Mouse (Mus musculus) urinary bladder, postnatal 4 days (tissue): Measurements from ENCODE around the gene Mbnl2.

Experiments
- DNase-seq, 2 experiments: peaks; one replicate each; pipeline ENCODE4 v3.0.0; 2021 to 2022; ENCODE audit warnings: low spot score in 2 of 2

Gene Mbnl2

DNA sequence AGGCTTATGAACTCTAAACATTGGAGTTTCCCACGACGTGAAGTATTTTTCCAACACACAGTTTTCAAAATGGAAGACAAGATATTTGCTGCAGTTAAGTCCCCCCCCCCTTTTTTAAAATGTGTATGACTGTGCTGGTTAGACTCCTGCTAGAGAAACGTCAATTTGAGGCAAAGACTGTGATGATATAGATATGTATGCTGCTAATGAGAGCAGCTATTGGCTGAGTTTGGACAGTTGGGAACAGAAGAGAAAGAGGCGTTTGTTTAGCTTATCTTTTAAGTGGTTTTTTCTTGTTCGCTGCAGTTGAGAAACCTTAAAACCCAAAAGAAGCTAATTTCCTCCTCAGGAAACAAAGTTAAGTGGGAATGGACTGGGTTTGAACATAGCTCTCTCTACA, 106.7 kb downstream of the Mbnl2 start:
- DNase-seq = no peak

DNA sequence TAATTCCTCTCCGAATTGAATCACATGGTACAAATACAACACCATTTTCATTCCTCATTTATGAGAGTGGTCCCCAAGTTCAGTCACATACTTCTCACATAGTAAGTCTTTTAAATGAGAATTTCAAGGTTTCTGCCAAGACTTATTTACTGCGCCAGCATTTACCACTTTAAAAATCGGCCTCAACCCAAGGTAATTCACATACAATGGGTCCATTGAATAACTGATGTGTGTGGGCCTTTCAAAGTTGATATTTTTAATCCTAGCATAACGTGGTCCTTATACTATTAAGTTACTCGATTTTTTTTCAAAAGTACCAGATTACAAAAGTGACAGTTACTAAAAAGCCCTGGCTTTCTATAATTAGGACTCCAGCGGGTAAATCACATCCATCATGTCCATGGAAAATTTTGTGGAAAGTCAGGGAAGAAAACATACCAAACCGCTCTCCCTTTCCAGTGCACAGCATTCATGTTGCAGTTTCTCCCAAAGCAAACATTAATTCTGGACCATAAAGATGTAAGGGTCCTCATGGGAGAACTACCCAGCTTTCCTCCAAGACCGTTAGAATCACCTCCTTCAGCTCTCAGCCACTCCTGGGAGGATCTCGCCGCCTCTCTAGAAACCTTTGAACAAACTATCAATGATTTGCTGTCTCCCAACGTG, 107.8 kb downstream of the Mbnl2 start:
- DNase-seq = no peak

DNA sequence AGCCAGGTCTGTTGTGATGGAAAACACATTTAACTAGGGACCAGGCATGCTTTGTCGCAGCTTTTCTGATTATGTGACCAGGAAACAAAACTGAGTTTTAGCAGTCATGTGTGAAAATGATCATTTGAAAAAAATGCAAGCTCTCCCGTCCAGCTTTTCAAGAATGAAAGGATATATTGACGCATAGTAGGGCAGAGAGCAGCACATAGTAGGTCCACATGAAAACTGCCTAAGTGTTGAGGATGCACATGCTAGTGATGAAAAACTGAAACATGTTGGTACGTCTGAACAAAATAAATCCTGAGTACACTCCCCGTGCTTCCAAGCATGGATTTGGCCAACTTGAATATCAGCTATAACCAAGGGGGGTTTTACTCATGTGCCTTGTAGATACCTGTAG, 109.1 kb downstream of the Mbnl2 start:
- no peak for DNase-seq

DNA sequence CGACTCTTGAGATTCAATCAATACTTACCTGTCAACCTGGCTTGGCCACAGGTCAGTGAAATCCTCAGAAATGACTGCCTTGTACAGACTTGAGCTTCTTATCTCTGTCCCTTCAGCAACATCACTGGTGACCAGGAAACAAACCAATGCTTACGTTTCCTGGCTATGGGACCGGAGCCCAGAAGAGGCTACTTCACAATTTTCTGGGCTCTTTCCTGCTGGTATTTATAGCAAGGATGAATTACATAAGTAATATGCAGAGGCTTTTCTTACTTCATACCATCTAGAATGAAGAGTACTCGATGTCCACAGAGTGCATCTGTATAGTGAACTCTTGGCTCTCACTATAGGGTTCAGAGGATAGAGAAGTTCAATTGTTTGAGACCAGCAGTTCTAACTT, 111.8 kb downstream of the Mbnl2 start:
- no peak for DNase-seq

DNA sequence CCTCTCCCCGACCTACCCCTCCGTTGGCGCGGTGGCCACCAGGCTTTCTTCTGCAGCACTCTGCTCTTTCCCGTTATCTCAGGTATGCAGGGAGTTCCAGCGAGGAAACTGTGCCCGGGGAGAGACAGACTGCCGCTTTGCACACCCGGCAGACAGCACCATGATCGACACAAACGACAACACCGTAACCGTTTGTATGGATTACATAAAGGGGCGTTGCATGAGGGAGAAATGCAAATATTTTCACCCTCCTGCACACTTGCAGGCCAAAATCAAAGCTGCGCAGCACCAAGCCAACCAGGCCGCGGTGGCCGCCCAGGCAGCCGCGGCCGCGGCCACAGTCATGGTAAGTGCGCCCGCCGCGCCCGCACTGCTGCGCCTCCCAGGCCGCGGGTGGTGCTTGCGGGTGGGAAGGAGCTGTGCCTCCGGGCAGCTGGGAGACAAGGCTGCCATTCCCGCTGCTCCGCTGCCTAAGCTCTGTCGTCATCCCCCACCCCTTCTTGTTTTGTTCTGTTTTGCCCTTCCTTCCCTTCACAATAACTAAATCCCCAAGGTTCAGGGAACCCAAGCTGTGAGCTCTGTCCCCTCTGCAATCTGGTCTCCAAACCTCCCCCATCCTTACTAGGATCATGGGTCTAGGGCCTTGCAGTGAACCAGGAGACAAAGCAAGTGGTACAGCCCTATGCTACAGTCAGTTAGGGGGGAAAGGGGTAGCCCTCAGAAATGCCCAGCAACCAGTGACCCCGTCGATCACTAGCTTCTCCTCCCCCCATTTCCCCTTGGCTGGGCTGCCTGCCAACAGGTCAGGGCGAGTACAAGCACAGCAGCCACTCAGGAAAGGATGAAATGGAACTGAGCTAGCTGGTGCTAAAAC, 113.6 kb downstream of the Mbnl2 start:
- no peak for DNase-seq

DNA sequence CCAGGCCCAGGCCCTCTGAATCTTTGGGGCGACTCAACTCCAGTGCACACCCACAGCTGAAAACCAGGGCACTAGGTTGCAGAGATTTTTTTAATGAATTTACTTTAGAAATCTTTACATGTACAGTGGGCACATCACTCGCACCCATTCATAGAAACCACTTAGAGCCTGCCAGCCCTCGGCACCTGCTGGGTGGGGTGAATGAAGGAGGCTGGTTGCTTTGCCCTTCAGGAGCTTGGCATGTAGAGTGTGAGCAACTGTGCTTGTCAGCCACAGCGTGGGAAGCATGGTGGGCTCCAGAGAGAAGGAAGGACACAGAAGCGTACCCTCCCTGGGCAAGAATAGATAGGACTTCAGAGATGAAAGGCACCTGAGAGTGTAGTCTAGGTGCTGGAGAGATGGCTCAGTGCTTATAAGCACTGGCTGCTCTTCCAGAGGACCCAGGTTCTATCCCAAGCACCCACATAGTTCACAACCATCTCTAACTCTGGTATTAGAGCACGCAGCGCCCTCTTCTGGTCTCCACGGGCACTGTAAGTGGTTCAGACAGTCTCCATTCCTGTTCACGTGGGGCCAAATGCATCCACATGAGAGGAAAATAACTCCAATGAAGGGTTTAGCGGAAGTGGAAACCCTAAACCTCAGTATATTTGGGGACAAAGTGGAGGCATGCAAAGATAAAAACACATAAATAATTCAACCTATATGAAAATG, 114.9 kb downstream of the Mbnl2 start:
- no peak for DNase-seq

DNA sequence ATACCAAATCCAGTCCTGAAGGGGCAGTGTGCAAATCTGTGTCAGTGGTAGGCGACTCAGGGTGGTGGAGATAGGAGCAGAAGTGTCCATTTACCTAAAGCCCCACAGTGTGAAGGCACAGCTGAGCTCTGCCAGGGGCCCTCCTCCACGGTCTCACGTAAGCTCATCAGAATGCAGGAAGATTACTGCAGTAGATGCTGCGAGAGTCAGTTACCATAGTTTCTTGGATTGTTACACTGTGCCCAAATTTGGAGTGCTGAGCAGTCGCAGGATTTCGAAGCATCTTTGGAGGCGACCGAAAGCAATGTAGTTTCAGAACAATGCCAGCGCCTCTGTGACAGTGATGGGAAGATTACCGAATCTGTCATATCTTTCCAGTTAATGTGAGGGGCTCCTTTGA, 116.2 kb downstream of the Mbnl2 start:
- no peak for DNase-seq

DNA sequence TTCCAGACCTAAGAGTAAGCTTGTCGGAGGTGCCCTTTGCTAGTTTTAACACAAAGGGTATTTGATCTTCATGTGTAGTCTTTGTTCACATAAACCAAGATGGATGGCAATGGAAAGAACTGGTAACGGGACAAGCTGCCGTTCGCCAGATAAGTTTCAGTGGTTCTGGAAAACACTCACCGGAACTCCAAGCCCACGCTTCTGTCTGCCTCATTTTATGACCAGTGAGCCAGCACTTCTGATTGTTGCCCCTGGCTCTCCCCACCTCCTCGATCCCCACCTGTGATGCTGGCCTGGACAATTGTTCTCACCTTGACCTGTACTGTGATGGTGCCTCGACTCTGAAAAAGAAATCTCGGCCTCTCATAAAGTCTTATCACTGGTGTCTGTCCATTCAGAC, 117.0 kb downstream of the Mbnl2 start:
- DNase-seq = no peak

DNA sequence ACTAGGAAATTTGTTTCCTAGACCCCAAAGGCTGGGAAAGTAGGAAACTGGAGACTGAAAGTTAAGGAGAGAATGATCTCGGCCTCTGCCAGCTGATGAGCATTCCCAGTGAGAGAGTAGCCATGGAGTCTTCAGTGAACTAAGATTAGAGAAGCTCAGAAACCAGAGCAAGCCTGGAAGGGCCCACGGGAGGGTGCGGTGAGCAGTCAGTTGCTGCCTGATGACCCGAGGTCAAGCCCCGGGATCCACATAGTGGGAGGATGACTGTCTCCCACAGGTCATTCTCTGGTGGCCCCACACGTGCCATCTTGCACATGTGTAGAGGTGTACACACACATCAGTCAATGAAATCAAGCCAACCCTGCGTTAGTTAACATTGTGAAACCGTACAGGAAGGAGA, 118.0 kb downstream of the Mbnl2 start:
- DNase-seq = no peak

DNA sequence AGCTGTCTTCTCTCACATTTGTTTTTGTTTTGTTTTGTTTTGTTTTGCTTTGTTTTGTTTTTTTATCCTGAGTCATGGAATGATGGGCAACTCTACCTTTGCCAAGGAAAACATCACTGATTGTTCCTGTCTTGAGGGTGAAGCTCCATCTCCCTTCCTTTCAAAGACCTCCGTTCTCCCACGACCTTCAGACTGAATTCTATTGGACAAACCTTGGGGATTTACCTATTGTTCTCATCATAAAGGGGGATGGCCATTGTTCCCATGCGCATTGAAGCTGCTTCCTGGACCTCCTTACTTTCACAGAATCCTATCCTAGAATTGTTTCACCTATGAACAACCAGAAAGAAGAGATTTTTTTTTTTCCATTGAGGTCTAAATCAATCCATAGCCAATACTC, 118.7 kb downstream of the Mbnl2 start:
- no peak for DNase-seq

DNA sequence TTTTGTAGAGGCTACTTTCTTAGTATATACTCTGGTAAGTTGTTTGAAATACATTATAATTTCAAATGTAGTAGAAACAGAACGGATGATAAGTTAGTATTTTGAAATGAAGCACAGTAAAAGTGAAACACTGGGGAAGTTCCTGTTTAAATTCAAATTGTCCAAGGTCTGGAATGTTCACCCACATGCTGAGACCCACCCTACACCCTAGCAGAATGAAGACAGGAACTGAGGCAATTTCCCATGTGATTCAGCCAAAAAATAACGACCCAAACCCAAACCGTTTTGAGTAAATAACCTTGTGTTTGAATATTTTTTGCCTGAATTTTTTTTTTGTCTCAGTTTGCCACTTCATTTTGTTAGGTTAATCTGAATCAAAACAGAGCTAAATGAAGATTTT, 119.4 kb downstream of the Mbnl2 start:
- DNase-seq = no peak

DNA sequence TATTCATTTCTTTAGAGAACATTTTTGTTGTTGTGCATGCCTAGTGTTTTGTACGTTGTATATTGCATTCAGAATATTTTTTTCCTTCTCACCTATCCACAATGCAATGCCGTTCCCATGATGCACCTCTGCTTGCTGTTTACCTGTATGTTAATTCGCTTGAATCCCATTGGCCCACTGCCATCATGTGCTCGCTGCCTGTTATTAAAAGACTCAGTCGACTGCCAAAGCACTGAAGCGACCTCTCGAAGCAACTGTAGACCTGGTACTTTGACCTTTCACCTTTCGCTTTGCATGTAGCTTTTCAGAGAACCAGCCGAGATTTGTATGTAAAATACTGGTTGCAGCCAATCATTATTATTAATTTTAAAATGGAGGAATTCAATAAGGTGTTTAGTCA, 120.0 kb downstream of the Mbnl2 start:
- no peak for DNase-seq

DNA sequence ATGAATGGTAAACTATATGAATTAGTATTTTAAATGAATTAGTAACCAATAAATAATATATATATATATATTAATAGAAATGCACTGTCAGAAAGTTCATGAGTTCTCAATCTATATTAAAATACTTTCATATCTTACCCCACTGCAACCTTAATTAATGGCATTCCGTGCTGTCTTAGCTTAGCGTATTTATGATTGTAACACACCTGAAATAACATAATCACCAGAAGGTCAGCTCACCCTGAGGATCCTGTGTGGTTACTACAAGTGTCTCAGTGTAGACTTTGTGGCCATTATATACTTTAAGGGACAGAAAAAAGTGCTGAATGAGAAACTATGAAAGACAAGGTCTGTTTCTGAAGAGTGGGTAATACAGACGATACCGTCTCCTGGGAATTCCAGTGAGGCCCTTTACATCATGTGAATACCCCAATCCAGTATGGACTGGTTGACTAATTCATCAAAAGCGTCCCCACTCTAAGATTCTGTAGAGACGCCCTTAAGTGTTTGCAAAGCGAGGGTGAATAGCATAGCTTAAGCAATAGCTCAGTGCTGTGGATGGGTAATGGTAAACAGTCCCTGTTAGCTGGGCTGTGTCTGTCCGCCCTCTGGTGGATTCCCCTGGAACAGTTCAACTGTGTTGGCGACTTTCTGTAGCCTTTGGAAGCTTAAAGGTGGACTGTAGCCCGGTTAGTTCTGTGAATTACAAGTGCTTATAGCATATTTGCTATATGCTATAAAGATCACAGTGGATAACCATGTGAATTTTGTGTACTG, 122.6 kb downstream of the Mbnl2 start:
- DNase-seq = peak; percentile 51 to 76

DNA sequence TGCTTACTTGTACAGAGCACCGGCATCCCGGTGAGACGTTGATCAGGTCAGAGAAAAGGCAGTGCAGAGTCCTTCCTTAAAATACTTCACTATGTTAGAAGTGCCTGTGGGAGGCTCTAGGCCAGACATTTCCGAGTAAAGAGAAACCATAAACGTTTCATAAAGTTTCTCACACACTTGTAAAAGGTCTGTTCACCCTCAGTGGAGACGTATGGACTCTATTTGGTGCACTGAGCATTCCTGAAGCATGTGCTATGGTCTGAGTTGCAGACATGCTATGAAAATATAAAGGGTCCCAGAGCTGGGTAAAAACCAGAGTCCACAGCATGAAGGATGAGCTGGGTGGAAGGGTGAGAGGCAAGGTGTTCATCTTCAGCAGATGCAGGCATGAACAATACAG, 124.1 kb downstream of the Mbnl2 start:
- DNase-seq = no peak

DNA sequence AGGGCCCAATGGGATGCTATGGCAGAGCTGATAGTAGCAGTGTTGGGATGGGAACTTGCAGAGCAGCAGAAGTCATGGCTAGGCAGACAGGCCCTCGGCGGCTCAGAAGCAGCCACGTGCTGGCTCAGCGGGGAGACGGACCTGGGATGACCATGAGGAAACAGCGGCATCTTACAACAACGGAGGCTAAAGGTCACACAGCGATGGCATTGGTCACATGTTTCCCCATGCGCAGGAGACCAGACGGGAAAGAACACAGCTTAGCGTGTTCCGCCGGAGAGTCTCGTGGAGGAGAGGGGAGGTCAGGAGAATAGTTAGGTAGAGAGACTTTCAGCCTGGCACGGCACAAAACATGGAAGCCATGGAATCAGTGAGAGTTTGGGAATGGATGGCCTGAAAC, 125.7 kb downstream of the Mbnl2 start:
- DNase-seq = no peak

DNA sequence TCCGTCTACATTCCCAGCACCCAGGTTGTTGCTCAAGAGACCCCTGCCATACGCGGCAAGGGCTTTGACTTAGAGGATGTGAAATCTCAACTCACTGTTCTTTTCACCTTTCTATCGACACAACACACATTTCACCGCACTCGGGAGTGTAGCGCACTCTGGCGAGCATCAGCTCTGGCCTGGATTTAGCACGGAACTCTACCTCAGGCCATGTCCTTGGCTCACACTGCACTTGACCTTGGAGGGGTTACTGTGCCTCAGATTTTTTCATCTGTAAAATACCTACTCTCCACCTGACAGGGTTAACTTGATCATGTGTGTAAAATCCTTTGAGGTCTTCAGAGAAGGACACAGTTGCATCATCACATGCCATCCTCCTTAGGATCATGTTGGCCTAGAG, 127.2 kb downstream of the Mbnl2 start:
- DNase-seq = no peak

DNA sequence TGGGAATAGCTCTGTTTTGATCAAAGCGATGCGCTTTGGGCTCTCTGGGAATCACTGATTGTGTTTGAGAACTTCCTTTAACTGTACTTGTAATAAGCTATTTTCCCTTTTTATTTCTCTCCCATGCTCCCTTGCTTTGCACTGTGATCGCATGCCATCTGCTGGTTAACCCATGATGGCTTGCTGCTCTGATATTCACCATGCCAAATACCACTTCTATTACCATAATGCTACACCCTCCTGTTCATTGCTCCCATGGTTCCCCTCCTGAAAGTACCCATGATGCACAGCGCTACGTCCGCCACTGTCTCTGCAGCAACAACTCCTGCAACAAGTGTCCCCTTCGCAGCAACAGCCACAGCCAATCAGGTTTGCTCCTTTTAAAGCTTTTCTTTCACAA, 128.9 kb downstream of the Mbnl2 start:
- DNase-seq = no peak

DNA sequence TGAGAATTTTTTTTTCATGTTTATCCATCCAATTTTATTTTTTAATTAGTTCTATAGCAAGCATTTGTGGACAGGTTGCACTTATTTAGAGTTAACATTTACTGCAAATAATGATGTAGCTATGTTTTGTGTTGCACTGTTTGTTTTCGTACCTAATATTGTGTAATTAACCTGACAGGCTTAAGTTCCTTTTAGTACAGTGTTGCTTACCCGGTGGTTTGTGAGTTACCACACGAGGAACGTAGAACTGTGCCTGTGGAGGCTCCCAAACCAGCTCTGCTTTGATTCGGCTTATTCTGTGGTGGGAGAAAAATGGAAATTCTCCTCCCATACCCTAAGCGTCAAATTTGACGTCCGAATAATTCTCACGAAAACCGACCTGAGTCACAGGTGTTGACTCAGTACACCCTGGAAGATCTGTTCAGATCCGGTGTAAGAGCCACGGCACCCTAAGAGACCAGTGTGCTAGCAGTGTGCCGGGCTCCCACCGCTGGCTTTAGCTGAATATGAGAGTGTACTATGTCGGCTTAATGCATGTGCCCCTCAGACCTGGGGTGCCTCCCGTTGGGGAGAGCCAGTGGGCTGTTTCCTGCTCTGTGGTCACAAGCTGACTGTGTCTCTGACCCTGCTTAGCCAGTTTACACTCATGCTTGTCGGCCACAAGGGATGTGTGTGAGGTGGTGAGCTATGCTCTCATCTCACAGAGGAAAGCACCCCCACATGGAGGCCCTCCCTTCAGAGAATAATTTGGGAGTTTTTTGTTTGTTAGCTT, 129.5 kb downstream of the Mbnl2 start:
- no peak for DNase-seq

DNA sequence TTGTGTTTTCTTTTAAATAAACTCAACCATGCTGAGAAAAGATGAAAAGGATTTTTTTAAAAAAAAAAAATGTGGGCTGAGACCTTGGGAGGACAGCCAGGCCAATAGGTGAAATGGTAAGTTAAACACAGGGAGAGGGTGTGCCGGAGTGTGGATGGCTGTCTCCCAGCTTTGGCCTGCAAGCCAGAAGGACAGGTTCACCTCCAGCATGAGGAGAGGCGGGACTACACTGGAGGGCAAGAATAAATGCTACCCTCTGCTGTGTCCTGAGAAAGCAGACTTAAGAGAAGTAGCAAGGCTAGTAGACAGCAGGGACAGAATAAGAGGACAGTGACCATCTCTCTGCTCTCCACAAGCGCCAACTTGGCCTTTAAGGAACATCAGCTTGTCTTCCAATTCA, 130.1 kb downstream of the Mbnl2 start:
- no peak for DNase-seq

DNA sequence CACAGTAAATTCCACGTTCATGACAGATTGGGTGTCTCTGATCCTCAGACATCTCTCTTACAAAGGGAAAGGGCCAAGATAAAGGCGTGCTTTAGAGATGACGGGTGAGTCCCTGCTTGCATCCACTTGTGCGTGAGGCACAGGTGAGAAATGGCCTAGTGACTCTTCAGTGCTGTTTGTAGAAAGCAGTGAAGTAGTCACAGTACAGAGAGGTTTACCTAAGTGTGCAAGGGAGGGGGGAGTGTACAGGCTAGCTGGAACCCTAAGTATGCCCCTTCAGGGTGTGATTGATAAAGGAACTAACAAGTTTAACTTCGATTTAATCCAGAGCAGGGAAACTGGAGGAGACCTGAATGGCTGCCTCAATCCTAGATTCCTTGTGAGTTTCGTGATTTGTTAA, 130.8 kb downstream of the Mbnl2 start:
- DNase-seq = no peak

DNA sequence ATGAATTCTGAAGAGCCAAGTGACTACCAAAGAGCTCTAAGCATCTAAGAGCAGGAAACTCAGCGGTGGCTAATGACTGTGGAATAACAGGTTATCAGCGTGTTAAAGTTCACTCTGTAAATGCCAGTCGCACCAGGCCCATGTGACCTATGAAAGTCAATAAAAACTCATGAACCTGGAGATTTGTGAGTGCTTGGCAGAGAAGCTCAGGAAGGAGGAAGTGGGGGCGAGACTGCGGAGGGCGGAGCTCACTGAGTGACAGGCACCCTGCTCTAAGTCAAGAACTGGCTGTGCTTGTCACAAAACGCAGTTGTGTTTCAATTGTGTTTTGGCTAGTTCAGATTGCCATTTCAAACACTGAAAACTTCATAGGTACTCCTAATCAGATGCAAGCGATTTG, 131.4 kb downstream of the Mbnl2 start:
- DNase-seq = no peak
